Mouse (Mus musculus) activated CD4-positive, CD25-positive, alpha-beta regulatory T cell, adult 4 months (primary cell): ENCODE measurements around the gene Usp20. TPM values are rescaled to one million over a fixed set of nuclear protein-coding genes. Genes with fewer than 3 reads are reported as not detected.

Experiments used
- ATAC-seq: one replicate; pipeline ENCODE4 v1.8.0; 2017
- polyA plus RNA-seq, 2 experiments: library from polyadenylated mRNA; unstranded; fragments of 100-300 nt; shearing (Covaris generic); gene quantifications; one replicate each; pipeline ENCODE4 v1.2.1; 2017

Gene Usp20
- polyA plus RNA-seq, 2 experiments from 2014 or later, result 11.6 to 15.0 TPM

- no peak for ATAC-seq
Measured at GRCm38 (mm10) chr2:30990221-30990620, 8.1 kb downstream of the Usp20 start.

- ATAC-seq, result no peak
Measured at GRCm38 (mm10) chr2:30994853-30995252, 12.8 kb downstream of the Usp20 start.

DNA sequence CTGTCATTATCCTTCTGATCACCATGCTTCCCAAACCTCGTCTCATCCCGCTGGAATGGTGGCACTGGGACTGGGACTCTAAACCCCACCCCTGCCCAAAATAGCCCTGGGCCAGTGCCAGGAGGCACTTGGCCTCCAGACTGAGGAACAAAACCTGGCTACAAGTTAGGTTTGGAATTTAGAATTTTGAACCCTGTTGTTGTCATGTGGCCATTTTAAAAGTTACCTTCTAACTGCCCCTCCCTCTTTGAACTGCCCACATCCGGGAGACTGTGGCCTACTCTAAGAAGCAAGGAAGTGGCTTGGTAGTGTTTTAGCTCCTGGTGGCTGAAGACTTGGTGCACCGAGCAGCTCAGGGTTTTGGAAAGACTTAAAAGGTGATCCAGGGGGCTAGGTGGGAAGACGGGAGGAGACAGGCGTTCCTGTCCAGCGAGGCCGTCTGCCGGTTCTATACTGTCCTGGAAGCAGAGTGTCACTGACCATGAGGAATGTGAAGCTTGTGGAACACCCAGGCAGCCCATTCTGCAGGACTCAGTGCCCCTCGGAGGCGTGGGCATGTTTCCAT is 13.4 kb downstream of the Usp20 start:
- peak; percentile 59 for ATAC-seq

- no peak for ATAC-seq
Measured at GRCm38 (mm10) chr2:30998443-30999260, 16.6 kb downstream of the Usp20 start.

- ATAC-seq, result no peak
Measured at GRCm38 (mm10) chr2:31002857-31003256, 20.8 kb downstream of the Usp20 start.

DNA sequence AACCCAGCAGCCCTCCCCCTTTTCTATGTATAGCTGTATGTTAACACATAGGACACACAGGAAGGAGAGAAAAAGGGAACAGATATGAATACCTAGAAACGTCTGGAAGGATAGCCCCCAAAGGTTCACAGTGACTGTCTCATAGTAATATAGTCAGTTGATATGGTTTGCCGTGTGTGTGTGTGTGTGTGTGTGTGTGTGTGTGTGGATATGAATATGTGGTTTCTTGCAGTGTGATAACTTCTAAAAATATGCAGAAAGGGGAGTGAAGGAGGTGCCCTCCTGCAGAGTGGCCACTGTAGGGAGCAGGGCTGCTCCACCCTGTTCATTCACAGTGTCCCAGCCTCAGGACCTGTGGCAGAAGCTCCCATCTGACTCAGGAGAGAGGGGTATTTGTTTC is 23.4 kb downstream of the Usp20 start:
- no peak for ATAC-seq

- ATAC-seq, result no peak
Measured at GRCm38 (mm10) chr2:31006434-31006833, 24.4 kb downstream of the Usp20 start.

DNA sequence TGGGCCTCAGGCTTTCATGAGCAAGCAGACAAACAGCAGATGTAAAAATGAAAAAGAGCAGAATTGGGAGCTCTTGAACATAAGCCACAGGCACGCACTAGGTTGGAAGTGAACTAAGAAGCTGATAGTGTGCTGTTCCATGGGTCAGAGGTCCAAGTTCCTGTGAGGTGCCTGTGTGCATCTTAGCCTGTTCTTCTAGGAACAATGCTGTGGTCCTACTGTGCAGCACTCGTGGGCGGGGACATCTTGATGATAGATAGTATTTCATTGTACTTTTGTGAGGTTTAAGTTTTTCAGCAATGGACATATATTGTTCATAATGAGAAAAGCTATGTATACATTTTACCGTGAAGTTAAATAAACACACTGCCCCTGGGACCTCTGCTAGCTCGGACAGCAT is 25.1 kb downstream of the Usp20 start:
- ATAC-seq, result no peak

DNA sequence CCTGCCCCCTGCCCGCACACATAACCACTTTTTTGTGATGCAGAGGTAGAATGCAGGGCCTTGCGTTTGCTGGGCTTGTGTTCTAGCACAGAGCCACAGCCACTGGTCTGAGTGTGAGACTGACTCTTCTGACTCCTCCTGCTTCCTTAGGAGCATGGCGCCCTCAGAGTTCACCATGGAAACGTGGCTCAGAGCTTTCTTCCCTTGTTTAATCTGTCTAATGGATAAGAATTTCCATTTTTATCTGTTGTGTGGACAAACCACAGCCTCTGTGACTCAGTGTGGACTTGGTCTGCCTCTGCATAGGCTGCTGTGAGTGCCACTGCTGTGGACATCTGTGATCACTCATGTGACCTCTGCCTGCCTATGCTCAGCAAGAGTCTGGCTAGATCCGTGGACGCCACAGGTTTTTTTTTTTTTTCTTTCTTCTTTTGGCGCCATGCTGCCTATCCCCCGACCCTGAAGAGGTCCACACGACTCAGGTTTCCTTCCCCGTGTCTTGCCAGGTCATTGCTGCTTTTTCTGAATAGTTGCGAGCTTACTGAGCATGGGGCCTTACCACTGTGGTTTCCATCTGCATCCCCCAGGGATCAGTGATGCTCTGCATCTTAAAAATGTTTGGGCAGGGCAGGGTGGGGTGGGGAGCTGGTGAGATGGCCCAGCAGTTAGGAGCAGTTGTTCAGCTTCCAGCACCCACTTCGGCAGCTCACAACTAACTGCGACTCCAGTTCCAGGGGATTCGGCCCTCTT is 31.5 kb downstream of the Usp20 start:
- no peak for ATAC-seq

- ATAC-seq, result no peak
Measured at GRCm38 (mm10) chr2:31017625-31018317, 35.7 kb downstream of the Usp20 start.

DNA sequence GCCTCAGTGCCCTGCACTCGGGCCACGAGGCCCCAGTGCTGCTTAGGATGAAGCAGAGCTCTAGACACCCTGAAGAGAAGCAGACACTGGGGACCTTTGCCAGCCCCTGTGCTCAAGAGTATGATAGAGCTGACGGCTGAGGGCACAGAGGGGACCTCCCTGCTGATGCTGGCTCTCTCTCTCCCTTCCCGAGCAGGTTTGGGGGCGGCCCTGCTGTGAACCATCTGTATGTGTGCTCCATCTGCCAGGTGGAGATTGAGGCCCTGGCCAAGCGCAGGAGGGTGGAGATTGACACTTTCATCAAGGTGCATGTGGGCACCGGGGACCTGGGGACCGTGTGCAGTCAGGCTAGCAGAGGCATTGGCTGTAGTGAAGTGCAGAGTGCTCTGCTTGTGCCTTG is 36.4 kb downstream of the Usp20 start:
- ATAC-seq, result no peak

GRCm38 (mm10) chr2:31019011-31019410 is 36.9 kb downstream of the Usp20 start:
- no peak for ATAC-seq

DNA sequence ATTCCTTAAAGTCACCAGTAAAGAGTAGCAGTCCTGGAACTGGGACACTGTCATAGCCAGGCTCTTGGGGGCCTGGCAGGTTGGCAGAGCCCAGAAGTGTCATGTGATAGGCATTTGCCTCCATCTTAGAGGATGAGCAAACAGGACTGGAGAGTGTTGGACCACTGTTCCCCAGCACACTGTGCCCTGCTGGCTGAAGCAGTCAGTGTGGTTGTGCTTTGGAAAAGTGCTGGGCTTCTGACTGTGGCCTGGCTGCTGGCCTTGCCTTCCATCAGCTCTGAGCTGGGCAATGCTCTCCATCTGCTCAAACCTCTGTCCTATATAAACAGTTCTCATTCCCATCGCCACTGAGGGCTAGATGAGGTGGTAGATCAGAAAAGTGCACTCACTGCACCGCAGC is 38.1 kb downstream of the Usp20 start:
- ATAC-seq, result no peak

DNA sequence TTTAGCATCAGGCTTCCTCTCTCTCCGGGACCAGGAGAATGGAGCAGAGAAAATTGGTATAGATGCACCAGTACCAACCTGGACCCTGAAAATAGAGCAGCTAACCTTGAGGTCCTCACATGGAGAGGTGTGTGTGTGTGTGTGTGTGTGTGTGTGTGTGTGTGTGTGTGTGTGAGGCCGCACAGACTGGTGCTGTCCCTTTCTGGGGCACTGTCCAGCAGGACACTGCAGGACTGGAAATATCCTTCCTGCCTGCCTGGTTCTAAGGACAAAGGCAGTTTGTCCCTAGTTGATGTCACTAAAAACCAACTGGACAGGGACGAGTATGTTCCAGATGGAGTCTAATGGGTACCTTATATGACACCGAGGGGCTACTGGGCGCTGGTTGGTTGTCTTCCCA is 41.9 kb downstream of the Usp20 start:
- ATAC-seq, result no peak

GRCm38 (mm10) chr2:31024618-31025370 is 42.7 kb downstream of the Usp20 start:
- peak; percentile 34 for ATAC-seq

- ATAC-seq, result no peak
Measured at GRCm38 (mm10) chr2:31025458-31025857, 43.4 kb downstream of the Usp20 start.

DNA sequence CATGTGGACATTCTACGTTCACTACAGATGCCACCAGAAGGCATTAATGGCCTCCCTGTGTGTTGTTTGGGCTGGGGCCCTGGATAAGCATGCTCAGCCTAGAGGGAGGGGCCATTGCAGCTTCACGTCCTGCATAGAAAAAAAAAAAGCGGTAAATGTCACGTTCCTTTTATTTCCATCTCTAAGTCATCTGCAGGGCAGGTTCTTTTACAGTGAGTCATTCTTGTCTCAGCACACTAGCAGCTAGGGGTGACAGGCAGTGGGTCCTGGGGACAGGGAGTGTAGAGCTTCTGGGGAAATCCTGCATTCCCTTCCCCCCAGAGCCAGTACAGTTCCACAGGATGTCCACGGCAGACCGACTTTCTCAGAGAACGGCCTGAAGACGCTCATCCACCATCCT is 44.6 kb downstream of the Usp20 start:
- ATAC-seq, result peak; percentile 72

DNA sequence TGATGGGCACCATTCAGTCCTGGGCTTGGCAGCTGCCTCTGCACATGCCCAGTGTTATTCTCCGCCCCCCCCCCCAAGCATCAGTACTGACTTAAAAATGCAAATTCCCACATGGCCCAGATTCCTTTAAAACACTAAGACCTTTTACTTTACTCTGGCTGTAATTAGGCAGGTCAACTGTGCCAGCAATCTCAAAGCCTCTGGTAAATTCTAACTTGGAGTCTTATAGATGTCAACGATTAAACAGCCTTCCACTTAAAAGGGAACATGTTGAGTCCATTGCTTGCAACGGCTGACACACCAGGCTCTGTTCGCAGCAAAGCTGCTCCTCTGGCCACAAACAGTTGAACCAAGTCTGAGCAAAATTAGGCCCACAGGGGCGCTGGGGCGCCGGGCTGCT is 49.9 kb downstream of the Usp20 start:
- ATAC-seq, result no peak

DNA sequence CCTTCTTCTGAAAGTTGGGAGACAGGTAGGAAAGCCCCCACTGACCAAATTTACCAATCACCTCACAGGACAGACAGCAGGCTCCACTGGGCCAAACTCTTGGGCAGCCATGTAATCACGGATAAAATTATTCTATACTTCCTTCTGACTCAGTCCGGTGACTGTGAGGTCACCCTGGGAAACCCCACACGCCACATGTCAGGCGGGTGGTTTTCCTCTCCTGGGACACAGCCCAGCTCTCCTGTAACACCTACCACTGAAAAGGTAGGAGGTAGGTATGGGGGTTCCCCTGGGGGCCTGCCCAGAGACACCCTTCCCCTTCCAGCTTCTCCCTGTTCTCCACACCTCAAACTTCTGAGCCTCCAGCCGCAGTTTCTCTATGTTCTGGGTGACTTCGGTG is 54.7 kb downstream of the Usp20 start:
- ATAC-seq, result peak; percentile 32

GRCm38 (mm10) chr2:31040043-31040442 is 58.0 kb downstream of the Usp20 start:
- no peak for ATAC-seq

DNA sequence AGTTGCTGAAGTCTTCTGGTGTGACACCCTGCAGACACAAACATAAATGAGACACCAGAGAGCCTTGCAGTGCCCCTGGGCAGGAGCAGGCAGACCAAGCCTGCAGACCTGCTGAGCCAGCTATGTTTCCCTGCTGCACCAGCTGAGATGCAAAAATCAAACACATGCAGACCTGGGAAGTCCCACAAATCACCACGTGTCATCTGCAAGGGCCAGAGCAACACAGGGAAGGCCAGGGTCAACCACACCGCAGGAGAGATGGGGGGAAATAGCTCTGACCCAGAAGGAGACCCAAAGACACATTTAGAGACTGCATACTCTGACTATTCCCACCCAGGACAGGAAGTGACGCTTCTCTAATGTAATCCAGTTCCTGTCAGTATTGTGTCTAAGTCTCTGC is 58.4 kb downstream of the Usp20 start:
- ATAC-seq, result no peak

DNA sequence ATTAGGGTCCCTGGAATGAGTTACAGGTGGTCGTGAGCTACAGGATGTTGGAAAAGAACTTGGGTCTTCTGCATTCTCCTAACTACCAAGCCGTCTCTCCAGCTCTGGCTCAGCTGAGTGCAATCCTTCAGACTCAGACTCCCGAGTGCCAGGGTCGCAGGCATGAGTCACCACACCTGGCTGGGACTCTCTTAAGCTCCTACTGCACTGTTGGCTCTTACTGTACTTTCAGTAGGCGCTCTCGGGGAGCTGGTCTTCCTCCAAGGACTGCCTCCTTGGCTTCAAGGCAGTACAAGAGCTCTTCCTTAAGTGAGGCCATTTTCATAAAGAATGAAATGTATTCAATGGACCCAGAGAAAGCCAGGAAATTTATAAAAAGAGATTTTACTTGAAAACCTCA is 59.3 kb downstream of the Usp20 start:
- ATAC-seq, result no peak
